Mouse (Mus musculus) layer of hippocampus, adult 2 months (tissue): ENCODE measurements around the gene Ceacam9. TPM values are rescaled to one million over a fixed set of nuclear protein-coding genes. Genes with fewer than 3 reads are reported as not detected.
"Not testable (repeated sequence)": the region's sequence is repeated elsewhere in the genome, so short reads cannot be mapped to it uniquely, and the experiment has no call there.

ENCODE experiments used
- DNase-seq, 2 experiments: peaks; one replicate each; pipeline ENCODE4 v3.0.0; 2022; ENCODE audit warnings: low spot score in 2 of 2
- H3K27ac ChIP-seq: fragments of 200-600 bp; 2 replicates; pipeline ENCODE4 v1.8.1; 2022
- H3K4me3 ChIP-seq: fragments of 200-600 bp; 2 replicates; pipeline ENCODE4 v1.8.1; 2022; ENCODE audit warnings: mild to moderate bottlenecking
- CTCF ChIP-seq: fragments of 200-600 bp; conservative IDR thresholded peaks from 2 replicates; pipeline ENCODE4 v1.8.1; 2022; ENCODE audit warnings: antibody characterized with exemption, mild to moderate bottlenecking, moderate library complexity
- total RNA-seq, 2 experiments: library from RNA; stranded (reverse); gene quantifications; 2 replicates each; pipeline ENCODE4 v1.2.3; 2021

Ceacam9 gene
- total RNA-seq, 2 experiments from 2014 or later, result not detected

DNA sequence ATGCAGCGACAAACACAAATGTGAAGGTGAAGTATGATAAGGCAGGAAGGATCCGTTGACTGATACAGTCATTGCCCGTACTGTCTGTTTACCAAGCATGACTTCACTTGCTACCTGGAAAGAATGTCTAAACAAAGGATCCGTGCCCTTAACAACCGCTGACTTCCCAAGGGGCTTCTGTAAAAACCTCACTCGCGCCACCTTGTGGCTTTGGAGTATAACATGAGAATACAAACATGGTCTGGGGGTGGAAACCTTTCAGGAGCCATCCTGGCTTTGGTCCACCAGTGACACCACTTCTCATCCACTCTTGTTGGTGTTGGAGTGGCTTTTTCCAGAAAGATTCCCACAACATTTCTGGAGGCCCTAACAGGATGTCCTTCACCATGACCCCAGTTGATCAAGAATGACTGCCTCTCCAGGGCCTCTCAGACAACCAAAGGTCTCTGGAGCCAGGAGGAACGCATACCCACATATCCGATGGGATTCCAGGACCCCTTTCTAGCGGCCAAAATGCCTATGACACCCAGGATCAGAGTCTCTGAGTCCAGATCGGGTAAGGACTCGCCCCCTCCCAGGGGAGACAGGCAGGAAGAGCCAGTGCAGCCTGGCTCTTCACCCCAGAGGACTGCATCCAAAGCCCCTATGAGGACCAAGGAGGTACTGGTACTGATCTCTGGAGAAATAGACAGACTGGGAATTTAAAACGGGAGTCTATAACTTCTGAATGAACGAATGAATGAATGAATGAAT lies 7.0 kb downstream of the Ceacam9 start:
- DNase-seq, result peak; percentile 60 to 74
- Histone ChIP-seq H3K4me3 (peak overlapping the region; percentile 25; the same call in 1 of the 2 replicates), H3K27ac (peak overlapping the region; percentile 53)
- TF ChIP-seq CTCF, result peak; percentile 88

DNA sequence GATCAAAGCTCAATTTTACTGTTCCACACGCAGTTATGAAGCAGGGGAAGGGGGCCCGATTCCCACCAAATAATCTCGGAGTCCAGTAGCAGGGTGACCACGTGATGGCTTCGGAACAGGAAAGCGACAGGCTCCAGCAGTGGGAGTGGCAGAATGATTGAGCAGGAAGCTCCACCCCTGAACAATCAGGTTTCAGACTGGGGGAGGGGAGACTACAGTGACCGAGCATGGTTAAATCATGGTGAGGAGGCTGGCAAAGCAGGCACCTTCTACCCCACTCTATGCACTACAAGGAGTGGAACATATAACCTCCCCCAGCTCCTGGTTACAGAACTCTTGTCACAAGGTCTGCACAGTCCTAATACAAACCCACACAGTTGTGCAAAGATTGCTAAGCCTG lies 7.8 kb downstream of the Ceacam9 start:
- not testable (repeated sequence) for H3K4me3 ChIP-seq, H3K27ac ChIP-seq

DNA sequence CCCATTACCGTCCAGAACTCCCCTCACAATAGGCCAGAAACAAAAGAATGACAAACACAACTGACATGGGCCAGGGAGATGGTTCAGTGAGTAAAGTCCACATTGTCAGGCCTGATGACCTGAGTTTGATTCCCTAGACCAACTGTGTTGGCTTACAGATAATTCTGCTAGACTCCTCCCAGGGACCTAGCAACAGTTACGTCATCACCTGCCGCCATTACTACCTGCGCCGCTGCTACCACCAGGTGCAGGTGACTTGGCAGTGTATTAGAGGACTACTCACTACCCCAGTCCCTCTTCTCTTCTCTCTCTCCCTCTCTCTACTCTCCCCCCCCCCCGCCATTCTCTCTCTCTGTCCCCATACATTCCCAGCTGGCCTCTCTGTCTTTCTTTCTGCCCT lies 9.1 kb downstream of the Ceacam9 start:
- H3K27ac ChIP-seq, result no peak overlapping the region
- no peak for TF ChIP-seq CTCF
- H3K4me3 ChIP-seq, result no peak overlapping the region
- DNase-seq, result no peak

More for the DNA sequence above, 7.8 kb downstream of the Ceacam9 start:
- not testable (repeated sequence) for DNase-seq

DNA sequence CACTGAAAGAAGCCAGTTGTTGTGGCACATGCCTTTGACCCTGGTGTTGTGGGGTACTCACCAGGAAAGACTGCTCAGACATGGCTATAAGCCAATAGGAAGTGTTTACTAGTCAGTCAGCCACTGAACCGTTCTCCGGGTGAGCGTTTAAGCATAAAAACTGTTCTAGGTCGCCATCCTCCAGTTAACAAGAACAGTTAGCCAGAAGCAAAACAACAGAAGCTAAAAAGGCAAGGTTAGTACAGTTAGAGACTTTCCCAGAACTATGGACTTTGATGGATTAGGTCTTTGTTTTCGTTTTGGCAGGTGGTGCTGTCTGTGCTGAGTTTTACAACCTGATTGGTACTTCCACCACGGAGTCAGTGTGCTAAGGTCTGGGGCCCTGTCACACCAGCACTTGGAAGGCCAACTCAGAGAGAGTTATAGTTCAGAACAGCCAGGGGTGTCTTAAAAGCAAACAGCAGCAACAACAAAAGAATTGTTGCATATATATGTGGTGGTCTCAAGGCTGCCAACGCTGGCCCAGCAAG lies 10.2 kb downstream of the Ceacam9 start:
- no peak for TF ChIP-seq CTCF
- DNase-seq, result no peak
- H3K27ac ChIP-seq, result no peak overlapping the region
- H3K4me3 ChIP-seq, result no peak overlapping the region

DNA sequence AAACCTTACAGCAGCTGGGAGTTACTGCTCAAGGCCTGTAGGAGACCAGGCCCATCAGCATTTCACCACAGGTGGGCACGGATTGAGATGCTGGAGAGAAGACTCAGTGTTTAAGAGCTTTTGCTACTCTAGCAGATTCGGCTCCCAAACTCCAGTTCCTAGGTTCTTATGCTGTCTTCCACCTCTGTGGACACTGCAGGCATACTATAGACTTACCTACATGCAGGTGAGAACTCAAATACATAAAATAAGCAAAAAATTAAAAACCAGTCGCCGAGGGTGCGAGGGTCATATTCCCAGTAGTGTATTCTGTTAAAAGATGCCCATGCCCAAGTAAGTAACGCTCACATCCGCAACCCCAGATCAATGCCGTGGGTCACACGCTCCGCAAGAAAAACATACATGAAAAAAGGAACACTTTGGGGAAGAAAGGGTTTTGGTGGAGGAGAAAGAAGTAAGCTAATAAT lies 15.9 kb downstream of the Ceacam9 start:
- DNase-seq, result peak in 1 of 2 experiments; percentile 21
- H3K27ac ChIP-seq, result peak overlapping the region; percentile 52
- peak; percentile 33 for TF ChIP-seq CTCF
- peak overlapping the region; percentile 64 for H3K4me3 ChIP-seq

DNA sequence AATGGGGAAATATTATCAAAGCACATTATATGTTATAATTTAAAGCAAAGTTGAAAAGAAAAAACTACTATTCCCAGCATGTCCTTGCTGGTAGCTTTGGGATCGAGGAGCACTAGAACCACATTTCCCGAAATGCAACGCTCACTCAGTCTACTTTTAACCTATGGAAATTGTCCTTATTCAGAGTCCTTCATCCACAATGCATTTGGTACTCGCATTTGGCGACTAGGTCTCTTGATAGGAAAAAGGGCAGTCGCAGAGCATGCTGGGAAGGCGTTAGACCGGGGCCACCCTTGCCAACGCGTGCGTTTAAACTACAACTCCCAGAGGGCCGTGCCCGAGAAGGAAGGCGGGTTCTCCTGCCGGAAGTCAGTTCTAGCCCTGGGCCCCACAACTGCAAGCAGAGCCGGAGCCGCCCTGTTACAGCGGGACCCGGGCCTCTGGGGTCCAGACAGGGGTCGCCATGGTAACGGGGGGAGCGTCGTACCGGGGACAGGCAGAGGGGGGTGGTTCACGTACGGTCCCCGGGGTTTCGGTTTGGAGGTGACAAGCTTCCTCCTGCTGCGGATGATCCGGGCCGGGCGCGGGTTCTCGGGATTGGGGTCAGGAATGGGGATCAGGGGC lies 16.5 kb downstream of the Ceacam9 start, which contains the start of gene Ap2s1:
Gene Ap2s1, plus strand, starts transcription at position 338 of the 624 bp plus-strand sequence.
- Histone ChIP-seq H3K4me3 (peak within 1 kb of the TSS; percentile 64), H3K27ac (peak within 1 kb of the TSS; percentile 82)
- DNase-seq, result peak; percentile 97 to 99
- TF ChIP-seq CTCF, result no peak

DNA sequence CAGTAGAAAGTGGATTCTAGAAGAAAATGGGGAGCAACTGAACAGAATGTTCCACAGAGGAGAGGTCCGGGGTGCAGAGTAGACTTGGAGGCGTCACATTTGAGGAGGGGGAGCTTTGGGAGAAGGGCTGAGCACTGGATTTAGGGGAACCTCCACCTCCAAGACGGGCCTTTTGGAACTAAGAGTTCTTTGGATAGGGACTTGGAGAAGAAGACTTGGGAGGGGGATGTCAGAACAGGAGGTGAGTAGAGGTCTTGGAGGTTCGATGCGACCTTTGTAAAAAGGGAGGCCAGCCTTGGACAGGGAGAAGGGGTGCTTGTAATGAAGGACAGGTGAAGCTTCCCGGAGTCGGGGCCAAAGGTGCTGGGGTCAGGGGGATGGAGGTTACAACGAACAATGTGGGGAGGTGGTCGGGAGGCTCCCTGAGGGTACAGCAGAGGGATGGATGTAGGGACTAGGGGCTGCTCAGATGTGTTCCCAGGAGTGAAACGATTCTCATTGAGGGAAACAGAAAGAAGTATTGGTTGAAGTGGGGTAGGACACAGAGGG lies 17.4 kb downstream of the Ceacam9 start:
- no peak for DNase-seq
- Histone ChIP-seq H3K4me3 (peak overlapping the region; percentile 64), H3K27ac (peak overlapping the region; percentile 82)
- TF ChIP-seq CTCF, result no peak

DNA sequence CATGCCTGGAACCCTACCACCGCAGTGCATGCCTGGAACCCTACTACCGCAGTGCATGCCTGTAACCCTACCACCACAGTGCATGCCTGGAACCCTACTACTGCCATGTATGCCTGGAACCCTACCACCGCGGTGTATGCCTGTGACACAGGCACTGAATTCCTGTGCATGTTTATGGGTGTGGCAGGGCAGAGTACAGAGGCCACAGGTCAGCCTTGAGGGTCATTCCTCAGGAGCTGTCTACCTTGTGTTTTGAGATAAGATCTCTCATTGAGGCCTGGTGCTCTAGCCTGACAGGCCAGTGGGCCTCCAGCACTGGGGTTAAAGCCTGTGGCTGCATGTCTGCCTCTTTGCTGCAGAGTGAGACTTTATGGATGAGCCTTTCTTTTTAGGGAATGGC lies 23.6 kb downstream of the Ceacam9 start:
- H3K4me3 ChIP-seq, result no peak overlapping the region

DNA sequence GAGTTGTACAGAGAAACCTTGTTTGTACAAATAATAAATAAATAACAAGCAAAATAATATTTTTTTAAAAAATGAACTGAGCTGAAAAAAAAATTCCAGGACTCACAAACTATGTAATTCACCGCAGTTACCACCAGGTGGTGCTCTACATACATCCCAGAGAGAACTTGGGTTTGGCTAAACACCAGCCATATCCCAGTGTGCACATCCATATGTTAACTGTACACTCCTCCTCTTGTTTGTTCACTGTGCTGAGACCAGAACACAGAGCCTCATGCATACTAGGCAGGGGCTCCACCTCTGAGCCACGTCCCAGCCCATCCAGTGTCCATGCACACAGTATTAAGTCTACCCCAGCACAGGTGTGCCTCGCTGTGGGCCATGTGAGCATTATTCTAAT lies 24.4 kb downstream of the Ceacam9 start:
- no peak overlapping the region for H3K4me3 ChIP-seq
- H3K27ac ChIP-seq, result peak overlapping the region; percentile 46; the same call in 1 of the 2 replicates
- peak; percentile 52 to 57 for DNase-seq
- peak; percentile 89 for TF ChIP-seq CTCF

More for the DNA sequence above, 23.6 kb downstream of the Ceacam9 start:
- no peak for DNase-seq
- TF ChIP-seq CTCF, result no peak
- H3K27ac ChIP-seq, result peak overlapping the region; percentile 40

DNA sequence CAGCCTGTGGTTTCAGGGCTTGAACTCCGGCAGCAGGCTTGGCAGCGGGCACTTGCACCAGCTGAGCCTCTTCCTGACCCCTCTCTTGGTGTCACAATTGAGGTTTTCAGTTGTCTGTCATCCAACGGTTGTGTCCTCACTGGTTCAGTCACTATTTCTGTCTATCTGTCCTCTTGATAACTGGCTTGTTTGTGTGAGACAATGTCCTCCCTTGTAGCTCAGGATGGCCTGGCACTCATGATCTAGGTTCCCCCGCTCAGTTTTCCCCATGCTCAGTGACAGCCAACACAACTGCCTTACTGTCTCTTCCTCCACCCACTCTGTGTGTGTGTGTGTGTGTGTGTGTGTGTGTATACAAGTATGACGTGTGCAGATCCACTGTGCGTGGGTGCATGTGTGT lies 25.9 kb downstream of the Ceacam9 start:
- Histone ChIP-seq H3K4me3 (no peak overlapping the region), H3K27ac (peak overlapping the region; percentile 46; the same call in 1 of the 2 replicates)
- TF ChIP-seq CTCF, result no peak
- DNase-seq, result no peak

DNA sequence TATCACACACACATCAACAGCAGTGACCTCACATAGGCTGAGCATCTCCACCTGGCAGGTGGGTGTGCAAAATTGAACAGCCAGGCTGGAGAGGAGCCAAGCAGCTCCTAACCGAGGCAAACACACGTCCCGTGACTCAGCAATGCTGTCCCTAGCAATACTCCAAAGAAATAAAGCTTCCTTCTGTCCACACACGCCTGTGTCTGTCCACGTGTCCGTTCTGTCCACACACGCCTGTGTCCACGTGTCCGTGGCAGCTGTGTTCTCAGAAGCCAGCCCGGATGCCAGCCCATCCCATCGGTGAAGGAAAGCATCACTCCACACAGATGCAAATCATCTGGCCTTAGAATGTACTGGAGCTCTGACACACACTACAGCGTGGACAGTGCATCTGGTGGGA lies 30.3 kb downstream of the Ceacam9 start:
- DNase-seq, result no peak
- Histone ChIP-seq H3K4me3 (no peak overlapping the region), H3K27ac (no peak overlapping the region)
- no peak for TF ChIP-seq CTCF

DNA sequence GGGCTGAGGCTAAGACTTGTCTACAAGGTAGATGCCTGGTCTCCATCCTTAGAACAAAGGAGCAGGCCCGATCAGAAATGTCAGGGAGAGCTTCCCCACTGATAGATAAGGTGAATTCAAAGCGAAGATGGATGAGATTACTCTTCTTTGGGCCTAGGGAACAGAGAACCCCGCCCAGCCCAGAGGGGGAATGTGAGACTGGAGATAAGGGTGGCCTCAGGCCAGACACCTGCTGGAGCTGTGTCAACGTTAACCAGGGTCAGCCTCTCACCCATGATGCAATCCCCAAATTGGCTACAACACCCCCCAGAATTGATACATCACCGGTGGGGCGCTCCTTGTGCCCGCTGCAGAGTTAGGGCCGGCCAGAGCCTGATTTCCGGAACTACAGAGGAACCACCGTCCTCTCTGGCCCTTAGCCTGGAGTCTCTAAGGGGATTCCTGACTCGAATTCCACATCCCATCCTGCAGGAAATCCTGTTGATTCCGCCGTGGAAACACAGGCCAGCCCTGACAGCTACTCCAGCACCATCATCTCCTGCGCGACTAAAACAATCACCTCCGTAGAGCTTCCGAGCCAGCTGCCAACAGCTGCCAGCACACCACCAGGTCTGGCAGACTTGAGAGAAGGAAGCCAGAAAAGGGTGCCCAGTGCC lies 33.8 kb downstream of the Ceacam9 start:
- TF ChIP-seq CTCF, result no peak
- no peak for DNase-seq
- H3K27ac ChIP-seq, result no peak overlapping the region
- H3K4me3 ChIP-seq, result no peak overlapping the region
